Mouse (Mus musculus) CD4-positive, CD25-positive, alpha-beta regulatory T cell (primary cell): Measurements from ENCODE around the gene Zfp946. TPM values are rescaled to one million over a fixed set of nuclear protein-coding genes. Genes with fewer than 3 reads are reported as not detected.

Source experiments
- polyA plus RNA-seq: library from polyadenylated mRNA; unstranded; fragments of 100-300 nt; shearing (Covaris generic); gene quantifications from one replicate; pipeline ENCODE4 v1.2.1, GENCODE M21; 2017

Gene Zfp946
- 2.7 TPM for polyA plus RNA-seq

GRCm38 (mm10) chr17:22423952-22424617, at the start of gene Zfp946:
TSS of gene Zfp946 (plus strand) at chr17:22424222.

Other genes with a start within 250 kb of the Zfp946 start
- 5.0 TPM for gene Zfp994, start 198.6 kb upstream of the Zfp946 start, polyA plus RNA-seq
- gene CT030661.1, start 109.4 kb upstream of the Zfp946 start, polyA plus RNA-seq = 14.9 TPM
- 11.2 TPM for gene Zfp944, start 62.8 kb upstream of the Zfp946 start, polyA plus RNA-seq
- gene Zfp758, start 62.8 kb upstream of the Zfp946 start, polyA plus RNA-seq = 17.1 TPM
- gene Vmn2r111, start 149.3 kb downstream of the Zfp946 start, polyA plus RNA-seq = 0.04 TPM
- 0.02 TPM for gene Vmn2r112, start 176.7 kb downstream of the Zfp946 start, polyA plus RNA-seq